Mouse (Mus musculus): ENCODE results near the gene Cdcp2. TPM values are rescaled to one million over a fixed set of nuclear protein-coding genes. Genes with fewer than 3 reads are reported as not detected.

The Cdcp2 gene
- polyA plus RNA-seq, 1 experiment = not detected

DNA sequence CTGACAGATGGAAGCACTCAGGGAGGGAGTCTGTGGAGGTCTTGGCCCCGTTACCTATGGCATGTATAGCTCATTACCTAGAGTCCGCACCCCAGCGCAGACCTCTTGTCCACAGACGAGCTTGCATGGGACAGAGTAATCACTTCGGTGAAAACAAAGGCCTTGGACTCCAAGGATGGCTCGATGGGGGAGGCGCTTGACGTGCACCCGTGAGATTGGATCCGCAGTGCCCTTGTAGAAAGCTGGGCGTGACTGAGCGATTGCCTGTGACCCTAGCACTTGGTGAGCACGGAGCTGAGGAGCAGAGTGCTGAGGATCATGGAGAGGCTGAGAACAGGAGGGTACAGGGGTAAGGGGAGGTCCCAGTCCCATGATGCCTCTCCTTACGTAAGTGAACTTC is 5.0 kb upstream of the Cdcp2 start:
- H3K27me3 ChIP-seq (ENCODE audit: control insufficient read depth, insufficient read depth, low read length) = no peaks in the 10 kb centered on the region

DNA sequence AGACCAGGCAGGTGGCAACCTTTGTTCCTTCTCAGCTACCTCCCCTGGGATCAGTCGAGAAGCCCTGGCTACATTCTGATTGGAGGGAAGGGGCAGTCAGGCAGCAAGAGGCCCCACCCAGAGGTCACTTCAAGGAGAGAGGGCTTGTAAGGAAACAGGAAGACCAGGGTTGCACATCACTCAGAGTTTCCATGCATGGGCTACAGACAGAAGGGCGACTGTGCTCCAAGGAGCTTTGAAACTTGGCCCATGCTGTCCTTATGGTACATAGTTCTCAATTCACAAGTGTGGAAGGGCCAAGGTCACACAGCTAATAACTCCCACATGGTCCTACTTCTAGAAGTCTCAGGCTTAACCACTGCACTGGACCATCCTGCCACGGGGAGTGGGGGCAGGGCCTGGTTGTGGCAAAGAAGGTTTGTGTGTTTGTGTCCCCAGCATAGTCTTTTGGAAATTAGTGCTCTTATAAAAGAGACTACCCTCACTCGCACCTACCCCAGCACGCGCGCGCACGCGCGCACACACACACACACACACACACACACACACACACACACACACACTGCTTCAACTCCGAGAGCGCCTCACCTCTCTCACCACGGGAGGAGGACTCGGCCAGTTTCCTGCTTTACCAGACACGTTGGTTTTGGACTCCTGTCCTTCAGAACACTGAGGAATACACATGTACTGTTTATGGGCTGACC is 2.1 kb upstream of the Cdcp2 start:
- WGBS = 71% methylated on average over 16 of the region's 16 CpGs
- Histone ChIP-seq H3K4me1 (ENCODE audit: control insufficient read depth, insufficient read depth, insufficient read length, low read length) (no peaks in the 10 kb centered on the region), H3K4me3 (ENCODE audit: low read depth, low read length) (no peak overlapping the region), H3K36me3 (ENCODE audit: control insufficient read depth, insufficient read depth, low read length) (no peaks in the 10 kb centered on the region), H3K27ac (ENCODE audit: insufficient read depth, low read depth, low read length) (no peak overlapping the region), H3K27me3 (ENCODE audit: control insufficient read depth, insufficient read depth, low read length) (no peaks in the 10 kb centered on the region)
- no peak for TF ChIP-seq CTCF (IDR thresholded peaks at IDR 0.05; ENCODE audit: extremely low read depth, insufficient read length, insufficient replicate concordance, low read depth, low read length)
- TF ChIP-seq POLR2A (IDR thresholded peaks at IDR 0.05; ENCODE audit: low read depth, low read length) = no peak

More for the DNA sequence above, 5.0 kb upstream of the Cdcp2 start:
- no peaks in the 10 kb centered on the region for H3K36me3 ChIP-seq (ENCODE audit: control insufficient read depth, insufficient read depth, low read length)
- H3K4me1 ChIP-seq (ENCODE audit: control insufficient read depth, insufficient read depth, insufficient read length, low read length) = no peaks in the 10 kb centered on the region
- no peak overlapping the region for H3K27ac ChIP-seq (ENCODE audit: insufficient read depth, low read depth, low read length)
- 83% methylated on average over 14 of the region's 14 CpGs for WGBS
- no peak overlapping the region for H3K4me3 ChIP-seq (ENCODE audit: low read depth, low read length)
- no peak for TF ChIP-seq POLR2A (IDR thresholded peaks at IDR 0.05; ENCODE audit: low read depth, low read length)
- TF ChIP-seq CTCF (IDR thresholded peaks at IDR 0.05; ENCODE audit: extremely low read depth, insufficient read length, insufficient replicate concordance, low read depth, low read length) = no peak

GRCm38 (mm10) chr4:107096043-107096442 is 648 bp upstream of the Cdcp2 start:
- Histone ChIP-seq H3K4me1 (ENCODE audit: control insufficient read depth, insufficient read depth, insufficient read length, low read length) (no peaks in the 10 kb centered on the region), H3K27ac (ENCODE audit: insufficient read depth, low read depth, low read length) (no peak overlapping the region), H3K36me3 (ENCODE audit: control insufficient read depth, insufficient read depth, low read length) (no peaks in the 10 kb centered on the region), H3K27me3 (ENCODE audit: control insufficient read depth, insufficient read depth, low read length) (no peaks in the 10 kb centered on the region), H3K4me3 (ENCODE audit: low read depth, low read length) (no peak overlapping the region)
- no peak for TF ChIP-seq CTCF (IDR thresholded peaks at IDR 0.05; ENCODE audit: extremely low read depth, insufficient read length, insufficient replicate concordance, low read depth, low read length)
- TF ChIP-seq POLR2A (IDR thresholded peaks at IDR 0.05; ENCODE audit: low read depth, low read length) = no peak
- 81% methylated on average over 6 of the region's 6 CpGs for WGBS

DNA sequence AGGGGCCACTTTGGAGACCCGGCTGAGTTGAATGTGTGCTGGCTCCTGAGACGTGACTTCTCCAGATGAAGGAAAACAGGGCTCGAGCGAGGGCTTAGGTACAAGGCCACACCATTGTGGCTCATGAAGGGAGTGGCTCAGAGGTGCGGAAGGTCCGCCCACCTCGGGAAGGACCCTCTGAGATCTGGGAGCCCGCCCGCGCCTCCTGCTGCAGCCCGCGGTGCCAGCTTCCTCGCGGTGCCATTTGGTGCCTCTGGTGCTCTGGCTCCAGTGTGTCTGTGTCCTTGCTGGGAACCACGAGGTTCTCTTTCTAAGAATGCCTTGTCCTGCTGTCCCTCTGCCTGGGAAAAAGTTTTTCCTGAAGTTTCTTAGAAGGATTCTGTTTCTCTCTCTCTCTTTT is 1.2 kb downstream of the Cdcp2 start:
- Histone ChIP-seq H3K4me3 (ENCODE audit: low read depth, low read length) (no peak overlapping the region), H3K27ac (ENCODE audit: insufficient read depth, low read depth, low read length) (no peak overlapping the region), H3K27me3 (ENCODE audit: control insufficient read depth, insufficient read depth, low read length) (no peaks in the 10 kb centered on the region), H3K36me3 (ENCODE audit: control insufficient read depth, insufficient read depth, low read length) (no peaks in the 10 kb centered on the region), H3K4me1 (ENCODE audit: control insufficient read depth, insufficient read depth, insufficient read length, low read length) (no peaks in the 10 kb centered on the region)
- TF ChIP-seq POLR2A (IDR thresholded peaks at IDR 0.05; ENCODE audit: low read depth, low read length) (no peak), CTCF (IDR thresholded peaks at IDR 0.05; ENCODE audit: extremely low read depth, insufficient read length, insufficient replicate concordance, low read depth, low read length) (no peak)
- 61% methylated on average over 15 of the region's 15 CpGs for WGBS

DNA sequence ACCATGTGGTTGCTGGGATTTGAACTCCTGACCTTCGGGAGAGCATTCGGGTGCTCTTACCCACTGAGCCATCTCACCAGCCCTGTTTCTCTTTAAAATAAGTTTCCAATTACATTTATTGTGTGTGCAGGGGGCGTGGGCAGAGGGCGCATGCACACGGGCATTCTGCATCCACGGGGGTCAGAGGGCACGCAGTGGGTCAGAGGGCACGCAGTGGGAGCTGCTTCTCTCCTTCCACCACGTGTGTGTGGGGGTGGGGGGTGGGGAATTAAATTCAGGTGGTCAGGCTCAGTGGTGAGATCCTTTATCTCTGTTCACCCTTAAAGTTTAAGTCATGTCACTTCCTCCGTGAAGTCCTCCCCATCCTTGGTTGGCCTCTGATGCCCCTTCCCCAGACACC is 1.7 kb downstream of the Cdcp2 start:
- Histone ChIP-seq H3K4me3 (ENCODE audit: low read depth, low read length) (no peak overlapping the region), H3K4me1 (ENCODE audit: control insufficient read depth, insufficient read depth, insufficient read length, low read length) (no peaks in the 10 kb centered on the region), H3K36me3 (ENCODE audit: control insufficient read depth, insufficient read depth, low read length) (no peaks in the 10 kb centered on the region), H3K27ac (ENCODE audit: insufficient read depth, low read depth, low read length) (no peak overlapping the region), H3K27me3 (ENCODE audit: control insufficient read depth, insufficient read depth, low read length) (no peaks in the 10 kb centered on the region)
- 71% methylated on average over 10 of the region's 10 CpGs for WGBS
- TF ChIP-seq POLR2A (IDR thresholded peaks at IDR 0.05; ENCODE audit: low read depth, low read length) (no peak), CTCF (IDR thresholded peaks at IDR 0.05; ENCODE audit: extremely low read depth, insufficient read length, insufficient replicate concordance, low read depth, low read length) (no peak)

DNA sequence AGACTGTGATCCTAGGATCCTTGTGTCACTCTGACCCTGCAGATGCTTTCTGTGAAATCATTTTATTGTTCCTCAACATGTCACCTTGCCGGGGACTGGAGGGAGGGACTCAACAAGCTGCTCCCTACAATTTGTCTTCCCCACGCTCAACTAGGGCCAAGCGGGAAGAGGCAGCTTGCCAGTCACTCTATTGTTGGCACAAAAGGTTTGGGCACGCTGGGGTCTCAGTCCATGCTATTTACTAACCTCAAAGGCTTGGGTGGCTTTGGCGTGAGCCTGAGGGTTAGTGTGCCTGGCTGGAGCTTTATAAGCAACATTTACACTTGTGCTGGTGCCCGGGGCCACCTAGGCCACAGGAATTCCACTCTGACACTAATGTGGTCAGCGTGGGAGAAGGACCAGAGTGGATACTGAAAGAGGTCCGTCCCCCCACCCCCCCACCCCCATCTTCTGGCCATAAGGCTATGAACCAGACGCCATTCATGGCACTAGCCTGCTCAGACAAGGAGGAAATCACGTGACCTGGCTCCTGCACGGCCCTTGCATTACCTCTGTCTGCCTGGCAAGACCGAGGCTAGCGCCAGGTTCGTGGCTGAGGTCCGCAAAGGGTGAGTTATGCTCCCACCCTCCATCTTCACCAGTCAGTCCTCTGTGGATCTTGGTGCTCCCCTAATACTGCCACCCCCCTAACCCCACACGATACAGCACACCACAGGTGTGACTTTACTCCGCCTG is 2.3 kb downstream of the Cdcp2 start:
- Histone ChIP-seq H3K27ac (ENCODE audit: insufficient read depth, low read depth, low read length) (no peak overlapping the region), H3K27me3 (ENCODE audit: control insufficient read depth, insufficient read depth, low read length) (no peaks in the 10 kb centered on the region), H3K4me3 (ENCODE audit: low read depth, low read length) (no peak overlapping the region), H3K36me3 (ENCODE audit: control insufficient read depth, insufficient read depth, low read length) (no peaks in the 10 kb centered on the region), H3K4me1 (ENCODE audit: control insufficient read depth, insufficient read depth, insufficient read length, low read length) (no peaks in the 10 kb centered on the region)
- no peak for TF ChIP-seq CTCF (IDR thresholded peaks at IDR 0.05; ENCODE audit: extremely low read depth, insufficient read length, insufficient replicate concordance, low read depth, low read length)
- TF ChIP-seq POLR2A (IDR thresholded peaks at IDR 0.05; ENCODE audit: low read depth, low read length) = no peak
- WGBS = 73% methylated on average over 17 of the region's 17 CpGs

DNA sequence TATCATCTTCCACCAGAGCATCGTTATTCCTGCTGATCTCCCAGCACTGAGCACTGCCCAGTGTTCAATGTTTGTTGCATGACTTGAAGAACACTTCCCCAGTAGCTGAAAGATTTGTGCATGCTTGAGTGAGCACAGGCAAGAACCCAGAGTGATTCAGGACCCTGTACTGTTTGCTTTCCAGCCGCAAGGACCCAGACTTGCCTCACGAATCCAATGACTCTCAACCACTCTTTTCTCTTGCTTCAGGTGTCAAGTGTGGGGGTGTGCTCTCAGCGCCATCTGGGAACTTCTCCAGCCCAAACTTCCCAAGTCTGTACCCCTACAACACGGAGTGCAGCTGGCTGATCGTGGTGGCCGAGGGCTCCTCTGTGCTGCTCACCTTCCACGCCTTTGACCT is 5.5 kb downstream of the Cdcp2 start:
- Histone ChIP-seq H3K27me3 (ENCODE audit: control insufficient read depth, insufficient read depth, low read length) (no peaks in the 10 kb centered on the region), H3K27ac (ENCODE audit: insufficient read depth, low read depth, low read length) (no peak overlapping the region), H3K36me3 (ENCODE audit: control insufficient read depth, insufficient read depth, low read length) (no peaks in the 10 kb centered on the region), H3K4me3 (ENCODE audit: low read depth, low read length) (no peak overlapping the region), H3K4me1 (ENCODE audit: control insufficient read depth, insufficient read depth, insufficient read length, low read length) (no peaks in the 10 kb centered on the region)
- TF ChIP-seq POLR2A (IDR thresholded peaks at IDR 0.05; ENCODE audit: low read depth, low read length) = no peak
- no peak for TF ChIP-seq CTCF (IDR thresholded peaks at IDR 0.05; ENCODE audit: extremely low read depth, insufficient read length, insufficient replicate concordance, low read depth, low read length)
- 55% methylated on average over 8 of the region's 8 CpGs for WGBS
